ENCODE assay signal across 9 mouse cellular contexts in the genomic region with DNA sequence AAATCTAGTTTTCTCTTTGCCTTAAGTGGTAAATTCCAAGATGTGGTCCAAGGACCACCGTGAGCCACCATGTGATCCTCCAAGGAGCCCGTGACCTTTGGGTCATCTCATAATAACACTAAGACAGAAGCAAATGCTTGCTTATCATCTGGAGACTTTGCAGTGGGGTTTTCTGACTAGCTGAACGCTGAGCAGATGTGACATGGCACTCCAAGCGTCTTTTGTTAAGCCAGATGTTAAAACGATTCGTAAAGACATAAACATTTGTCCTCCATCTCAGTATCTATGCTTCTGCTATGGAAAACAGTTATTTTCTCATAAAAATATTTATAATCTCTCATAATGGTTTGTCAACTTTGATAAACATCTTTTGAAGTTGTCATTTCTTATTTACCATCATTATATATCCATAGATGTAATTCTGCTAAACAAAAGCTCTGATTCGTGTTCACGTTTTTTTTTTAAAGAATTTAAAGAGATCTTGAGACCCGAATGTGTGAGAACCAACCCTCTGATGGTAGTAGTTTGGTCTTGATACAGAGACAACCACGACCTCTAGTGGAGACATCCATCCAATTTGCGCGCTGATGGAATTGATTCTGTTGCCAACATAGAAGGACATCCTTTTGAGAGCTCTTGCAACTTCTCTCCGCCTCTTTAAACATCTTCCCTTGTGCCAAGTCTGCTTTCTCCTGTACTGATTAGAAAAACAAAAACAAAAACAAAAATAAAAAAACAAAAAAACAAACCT.
DNase-seq lines count a peak whose midpoint lies in the region; ATAC-seq and TF ChIP-seq lines count a peak whose summit lies in the region.
"Had no signal": no experiment of that assay in that cellular context is flagged by ENCODE, and none has a peak within 500 bp of the region (broad histone marks: within the 10 kb centered on the region; RNA-seq: fewer than 3 reads in every experiment).

No protein-coding gene starts in this region.

- peaks cover 4% of the 10 kb centered on the region for H3K4me1 ChIP-seq in forebrain, postnatal 0 days (ENCODE audit: insufficient read depth)
- peaks cover 17% of the 10 kb centered on the region for H3K4me1 ChIP-seq in forebrain, embryonic 16.5 days (replicated peaks; ENCODE audit: control insufficient read depth, insufficient read depth, low read length)
- peaks cover 42% of the 10 kb centered on the region for H3K4me1 ChIP-seq in lung, embryonic 15.5 days
- H3K4me1 ChIP-seq in stomach, embryonic 15.5 days = peaks cover 8% of the 10 kb centered on the region; the same call in 1 of the 2 replicates

- DNase-seq in forebrain, postnatal 0 days = no peak
- DNase-seq in lung, postnatal 25 days (ENCODE audit: low spot score) = no peak
- DNase-seq in forelimb bud, embryonic 11.5 days (ENCODE audit: low read depth, low spot score) = peak; percentile 41
- no peak for DNase-seq in spleen, postnatal 14 days (ENCODE audit: low spot score in 2 of 2)
- no peak for DNase-seq in urinary bladder, postnatal 25 days (ENCODE audit: low spot score)

- no peak overlapping the region for H3K9ac ChIP-seq in forebrain, postnatal 0 days
- no peak overlapping the region for H3K9ac ChIP-seq in forebrain, embryonic 16.5 days (replicated peaks; ENCODE audit: low read depth, low read length)
- H3K9ac ChIP-seq in lung, embryonic 15.5 days = no peak overlapping the region
- no peak overlapping the region for H3K9ac ChIP-seq in stomach, embryonic 15.5 days
- H3K9ac ChIP-seq: kidney, embryonic 15.5 days had no signal

- ATAC-seq in forebrain, postnatal 0 days = no peak
- ATAC-seq in forebrain, embryonic 16.5 days = no peak
- 0 out of 2 replicates have a peak, but pooled peaks have one; percentile 9 for ATAC-seq in lung, embryonic 15.5 days (ENCODE audit: borderline replicate concordance, extremely low read depth, low FRiP score, low TSS enrichment)
- ATAC-seq in stomach, embryonic 15.5 days (ENCODE audit: insufficient read depth, low FRiP score, low read depth) = no peak

- 0 out of 2 replicates have a peak overlapping the region, but pooled peaks have one; percentile 58 for H3K27ac ChIP-seq in forebrain, postnatal 0 days (ENCODE audit: low read depth, low read length)
- no peak overlapping the region for H3K27ac ChIP-seq in forebrain, embryonic 16.5 days (ENCODE audit: low read length)
- peak overlapping the region; percentile 67; the same call in 1 of the 2 replicates for H3K27ac ChIP-seq in lung, embryonic 15.5 days
- peak overlapping the region; percentile 62 for H3K27ac ChIP-seq in stomach, embryonic 15.5 days
- H3K27ac ChIP-seq: kidney, embryonic 15.5 days had no signal

- no peaks in the 10 kb centered on the region for H3K27me3 ChIP-seq in forebrain, postnatal 0 days (ENCODE audit: insufficient read depth, low read length)
- no peaks in the 10 kb centered on the region for H3K27me3 ChIP-seq in forebrain, embryonic 16.5 days (replicated peaks; ENCODE audit: control insufficient read depth, insufficient read depth, low read length)
- H3K27me3 ChIP-seq in lung, embryonic 15.5 days = no peaks in the 10 kb centered on the region
- no peaks in the 10 kb centered on the region for H3K27me3 ChIP-seq in stomach, embryonic 15.5 days (replicated peaks)
- H3K27me3 ChIP-seq: kidney, embryonic 15.5 days had no signal

- no peaks in the 10 kb centered on the region for H3K9me3 ChIP-seq in forebrain, postnatal 0 days (ENCODE audit: low read length)
- H3K9me3 ChIP-seq in forebrain, embryonic 16.5 days (ENCODE audit: control insufficient read depth, low read length) = no peaks in the 10 kb centered on the region
- H3K9me3 ChIP-seq in lung, embryonic 15.5 days = no peaks in the 10 kb centered on the region
- H3K9me3 ChIP-seq in stomach, embryonic 15.5 days = no peaks in the 10 kb centered on the region
- H3K9me3 ChIP-seq: kidney, embryonic 15.5 days had no signal

- H3K4me3 ChIP-seq in forebrain, postnatal 0 days (ENCODE audit: low read depth, low read length) = no peak overlapping the region
- H3K4me3 ChIP-seq in forebrain, embryonic 16.5 days (replicated peaks; ENCODE audit: low read length) = no peak overlapping the region
- no peak overlapping the region for H3K4me3 ChIP-seq in lung, embryonic 15.5 days
- no peak overlapping the region for H3K4me3 ChIP-seq in stomach, embryonic 15.5 days (replicated peaks)
- H3K4me3 ChIP-seq: kidney, embryonic 15.5 days had no signal

- H3K36me3 ChIP-seq in forebrain, postnatal 0 days (ENCODE audit: insufficient read depth) = no peaks in the 10 kb centered on the region
- no peaks in the 10 kb centered on the region for H3K36me3 ChIP-seq in forebrain, embryonic 16.5 days (ENCODE audit: control insufficient read depth, insufficient read depth)
- no peaks in the 10 kb centered on the region for H3K36me3 ChIP-seq in lung, embryonic 15.5 days
- H3K36me3 ChIP-seq in stomach, embryonic 15.5 days = no peaks in the 10 kb centered on the region
- H3K36me3 ChIP-seq: kidney, embryonic 15.5 days had no signal

- TF ChIP-seq CTCF in forebrain, postnatal 0 days (IDR thresholded peaks at IDR 0.05; ENCODE audit: low read depth) = peak; percentile 39; the same call in 1 of the 2 replicates

- no peak overlapping the region for H3K4me2 ChIP-seq in forebrain, postnatal 0 days (ENCODE audit: low read depth)
- H3K4me2 ChIP-seq in forebrain, embryonic 16.5 days (ENCODE audit: low read length) = no peak overlapping the region
- H3K4me2 ChIP-seq in lung, embryonic 15.5 days = no peak overlapping the region
- no peak overlapping the region for H3K4me2 ChIP-seq in stomach, embryonic 15.5 days
- H3K4me2 ChIP-seq: kidney, embryonic 15.5 days had no signal

- 74% methylated on average over 13 of the region's 13 CpGs for whole genome bisulfite sequencing in forebrain, postnatal 0 days
- WGBS in forebrain, embryonic 16.5 days = 81% methylated on average over 13 of the region's 13 CpGs
- WGBS in lung, embryonic 15.5 days = 35% methylated on average over 13 of the region's 13 CpGs
- WGBS in stomach, embryonic 15.5 days = 44% methylated on average over 13 of the region's 13 CpGs
